Mouse (Mus musculus) liver, embryonic 14.5 days (tissue): ENCODE results near the gene Osgep.

Source experiments
- CTCF ChIP-seq: IDR thresholded peaks from 2 replicates; pipeline ENCODE4 v1.5.1; 2016; ENCODE audit warnings: antibody characterized with exemption, low read depth, control low read depth
- EP300 ChIP-seq: IDR thresholded peaks from 2 replicates; pipeline ENCODE4 v1.6.1; 2016; ENCODE audit warnings: antibody characterized with exemption, low read depth

DNA sequence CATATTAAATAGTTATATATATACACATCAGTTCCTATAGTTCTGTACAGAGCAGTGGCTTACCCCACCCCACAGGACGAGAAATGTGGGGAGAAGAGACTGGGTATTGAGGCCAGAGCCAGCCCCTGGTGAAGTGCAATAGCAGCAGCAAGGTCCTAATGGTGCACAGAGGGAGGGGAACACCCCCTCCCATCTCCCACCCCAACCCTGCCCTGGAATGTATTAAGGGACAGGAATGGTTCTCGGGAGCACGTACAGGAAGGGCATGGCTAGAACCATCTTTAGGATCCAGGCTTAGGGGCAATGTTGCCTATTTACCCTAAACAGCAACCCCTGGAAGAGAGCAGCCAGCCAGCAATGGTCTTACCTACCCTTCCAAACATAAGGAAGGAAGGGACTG lies 2.7 kb upstream of the Osgep start:
- no peak for TF ChIP-seq EP300
- no peak for TF ChIP-seq CTCF
